Mouse (Mus musculus): Measurements from ENCODE around the gene Oaz3.
A peak's percentile ranks its signal among the peaks of the same experiment; 100 is the strongest.

The Oaz3 gene

GRCm38 (mm10) chr3:94457055-94457454 lies 13.3 kb upstream of the Oaz3 start:
- DNase-seq (ENCODE audit: low read depth in 2 of 2, low spot score in 2 of 2): no peak

- DNase-seq (ENCODE audit: low read depth in 2 of 2, low spot score in 2 of 2): peak; percentile 39 to 51
These were observed 12.8 kb upstream of the Oaz3 start for GRCm38 (mm10) chr3:94456529-94457000.

GRCm38 (mm10) chr3:94449377-94449776 lies 5.7 kb upstream of the Oaz3 start:
- no peak for DNase-seq (ENCODE audit: low read depth in 2 of 2, low spot score in 2 of 2)

GRCm38 (mm10) chr3:94442951-94443596 lies 641 bp downstream of the Oaz3 start, which contains the start of gene Mrpl9:
Gene Mrpl9 (plus strand): TSS chr3:94443318.
- peak; percentile 93 to 95 for DNase-seq (ENCODE audit: low read depth in 2 of 2, low spot score in 2 of 2)

GRCm38 (mm10) chr3:94441182-94441581 lies 2.5 kb downstream of the Oaz3 start:
- no peak for DNase-seq (ENCODE audit: low read depth in 2 of 2, low spot score in 2 of 2)

- DNase-seq (ENCODE audit: low read depth in 2 of 2, low spot score in 2 of 2): no peak
These were observed 7.3 kb downstream of the Oaz3 start for GRCm38 (mm10) chr3:94436420-94436819.

GRCm38 (mm10) chr3:94434305-94434704 lies 9.4 kb downstream of the Oaz3 start:
- no peak for DNase-seq (ENCODE audit: low read depth in 2 of 2, low spot score in 2 of 2)

GRCm38 (mm10) chr3:94430980-94431379 lies 12.7 kb downstream of the Oaz3 start:
- no peak for DNase-seq (ENCODE audit: low read depth in 2 of 2, low spot score in 2 of 2)

- peak; percentile 93 for DNase-seq (ENCODE audit: low read depth in 2 of 2, low spot score in 2 of 2)
These were observed 30.6 kb downstream of the Oaz3 start, which contains the start of gene Tdrkh for GRCm38 (mm10) chr3:94413031-94413679. Gene Tdrkh (plus strand): TSS chr3:94413273.

GRCm38 (mm10) chr3:94412530-94412929 lies 31.2 kb downstream of the Oaz3 start:
- DNase-seq (ENCODE audit: low read depth in 2 of 2, low spot score in 2 of 2): no peak

- no peak for DNase-seq (ENCODE audit: low read depth in 2 of 2, low spot score in 2 of 2)
These were observed 38.2 kb downstream of the Oaz3 start for GRCm38 (mm10) chr3:94405561-94405960.

- DNase-seq (ENCODE audit: low read depth in 2 of 2, low spot score in 2 of 2): no peak
These were observed 39.2 kb downstream of the Oaz3 start for GRCm38 (mm10) chr3:94404366-94405054.

- no peak for DNase-seq (ENCODE audit: low read depth in 2 of 2, low spot score in 2 of 2)
These were observed 41.3 kb downstream of the Oaz3 start for GRCm38 (mm10) chr3:94402451-94402850.

- no peak for DNase-seq (ENCODE audit: low read depth in 2 of 2, low spot score in 2 of 2)
These were observed 43.9 kb downstream of the Oaz3 start for GRCm38 (mm10) chr3:94399663-94400310.

- DNase-seq (ENCODE audit: low read depth in 2 of 2, low spot score in 2 of 2): no peak
These were observed 44.7 kb downstream of the Oaz3 start for GRCm38 (mm10) chr3:94398943-94399481.

GRCm38 (mm10) chr3:94398217-94398616 lies 45.5 kb downstream of the Oaz3 start, which contains the start of gene Lingo4:
Gene Lingo4 (plus strand): TSS chr3:94398517.
- no peak for DNase-seq (ENCODE audit: low read depth in 2 of 2, low spot score in 2 of 2)

- DNase-seq (ENCODE audit: low read depth in 2 of 2, low spot score in 2 of 2): no peak
These were observed 46.9 kb downstream of the Oaz3 start for GRCm38 (mm10) chr3:94396851-94397250.

- no peak for DNase-seq (ENCODE audit: low read depth in 2 of 2, low spot score in 2 of 2)
These were observed 47.4 kb downstream of the Oaz3 start for GRCm38 (mm10) chr3:94396336-94396735.

- no peak for DNase-seq (ENCODE audit: low read depth in 2 of 2, low spot score in 2 of 2)
These were observed 50.7 kb downstream of the Oaz3 start for GRCm38 (mm10) chr3:94393049-94393448.

GRCm38 (mm10) chr3:94392128-94392527 lies 51.6 kb downstream of the Oaz3 start:
- no peak for DNase-seq (ENCODE audit: low read depth in 2 of 2, low spot score in 2 of 2)

GRCm38 (mm10) chr3:94391001-94391400 lies 52.7 kb downstream of the Oaz3 start:
- DNase-seq (ENCODE audit: low read depth in 2 of 2, low spot score in 2 of 2): no peak

Data from CD8-positive naive resting alpha-beta T cell, adult 2 months (primary cell).